Mouse (Mus musculus) erythroblast, embryonic 14.5 days (primary cell): ENCODE data around the gene Dlg5. TPM values are rescaled to one million over a fixed set of nuclear protein-coding genes. Genes with fewer than 3 reads are reported as not detected.

Experiments used
- H3K27me3 ChIP-seq: 2 replicates; pipeline ENCODE4 v1.6.1; 2012; ENCODE audit warnings: inconsistent platforms; ENCODE audit not compliant: control insufficient read depth
- H3K36me3 ChIP-seq: 2 replicates; pipeline ENCODE4 v1.6.1; 2012; ENCODE audit warnings: mild to moderate bottlenecking, inconsistent platforms; ENCODE audit not compliant: control insufficient read depth
- H3K4me1 ChIP-seq: 2 replicates; pipeline ENCODE4 v1.6.1; 2012; ENCODE audit warnings: inconsistent platforms; ENCODE audit not compliant: control insufficient read depth
- H3K4me3 ChIP-seq: replicated peaks from 2 replicates; pipeline ENCODE3; 2012; ENCODE audit warnings: moderate library complexity, mild to moderate bottlenecking, inconsistent platforms
- H3K9me3 ChIP-seq: 2 replicates; pipeline ENCODE4 v1.6.1; 2012; ENCODE audit warnings: low read length, inconsistent platforms, mixed read lengths; ENCODE audit not compliant: control insufficient read depth
- GATA1 ChIP-seq: IDR thresholded peaks from 2 replicates; pipeline ENCODE4 v1.6.1; 2012; ENCODE audit warnings: low read length, inconsistent platforms, mixed read lengths
- TAL1 ChIP-seq: IDR thresholded peaks from 3 replicates; pipeline ENCODE4 v1.6.1; 2012; ENCODE audit warnings: low read length, inconsistent platforms, mixed read lengths
- polyA plus RNA-seq: library from polyadenylated mRNA; stranded (reverse); fragments of >175 nt; gene quantifications from 2 replicates; pipeline ENCODE4 v1.2.3, GENCODE M21; 2012

The Dlg5 gene
- polyA plus RNA-seq, 1 experiment: 0.03 TPM

DNA sequence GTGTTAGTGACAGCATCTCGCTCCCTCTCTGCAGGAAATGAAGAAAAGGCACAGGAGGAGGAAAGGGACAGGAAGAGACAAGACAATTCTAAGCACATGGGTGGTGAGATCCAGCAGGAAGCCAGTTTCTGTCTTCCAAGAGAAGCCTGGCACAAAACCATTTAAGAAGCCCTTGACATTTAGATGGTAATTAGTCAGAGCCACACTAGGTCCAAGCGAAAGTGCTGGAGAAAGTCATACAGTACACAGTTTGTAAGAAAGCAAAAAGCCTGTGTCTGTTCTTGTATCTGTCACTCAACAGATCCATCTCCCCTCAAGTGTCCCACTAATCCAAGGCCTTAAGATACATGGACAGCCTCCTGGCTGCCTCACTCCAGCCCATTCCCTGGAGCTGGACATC, 3.7 kb downstream of the Dlg5 start:
- Histone ChIP-seq H3K9me3 (peaks cover 5% of the 10 kb centered on the region; the same call in 1 of the 2 replicates), H3K27me3 (peaks cover 60% of the 10 kb centered on the region), H3K4me1 (peaks cover 5% of the 10 kb centered on the region), H3K4me3 (no peak overlapping the region), H3K36me3 (no peaks in the 10 kb centered on the region)
- TF ChIP-seq TAL1: no peak
- TF ChIP-seq GATA1: no peak

DNA sequence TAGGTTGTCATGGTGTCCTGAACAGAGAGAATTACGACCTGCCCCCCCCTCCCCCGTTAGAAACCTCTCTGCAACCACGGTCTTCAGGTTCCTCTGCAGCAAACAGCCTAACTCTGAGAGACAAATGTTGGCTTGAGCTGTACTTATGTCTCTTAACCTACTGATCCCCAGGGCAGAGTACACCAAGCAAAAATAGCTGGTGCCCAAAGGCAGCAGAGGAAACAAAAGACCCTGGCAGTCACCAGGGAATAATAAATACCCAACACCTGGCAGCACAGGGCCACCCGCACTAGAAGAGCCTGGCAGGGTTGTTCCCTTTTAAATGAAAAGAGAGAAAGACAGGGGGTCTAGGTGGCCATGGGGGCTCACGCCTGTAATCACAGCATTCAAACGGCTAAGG, 4.9 kb downstream of the Dlg5 start:
- Histone ChIP-seq H3K4me1 (peaks cover 5% of the 10 kb centered on the region), H3K27me3 (peaks cover 48% of the 10 kb centered on the region)
- no peak for TF ChIP-seq GATA1
- TF ChIP-seq TAL1: no peak

DNA sequence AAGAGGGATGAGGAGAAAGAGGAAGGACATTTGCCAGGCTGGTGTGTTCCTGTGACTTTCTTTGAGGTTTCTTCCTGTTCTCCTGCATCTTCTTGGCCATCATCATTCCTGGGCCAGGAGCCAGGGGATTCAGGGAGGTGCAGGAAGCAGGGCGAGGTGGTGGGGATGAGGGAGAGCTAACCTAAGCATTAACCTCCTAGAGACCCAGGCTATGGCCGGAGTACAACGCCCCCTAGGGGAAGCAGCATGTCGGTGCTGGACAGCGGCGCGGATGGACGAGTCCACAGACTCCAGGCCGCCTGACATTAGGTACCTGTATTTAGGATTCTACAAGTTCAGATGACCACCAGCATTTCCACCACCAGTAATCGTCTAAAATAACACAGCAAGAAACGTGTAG, 6.1 kb downstream of the Dlg5 start:
- no peaks in the 10 kb centered on the region for H3K36me3 ChIP-seq
- H3K4me1 ChIP-seq: peaks cover 3% of the 10 kb centered on the region
- TF ChIP-seq TAL1 (no peak), GATA1 (no peak)
- H3K4me3 ChIP-seq: no peak overlapping the region
- H3K27me3 ChIP-seq: peaks cover 36% of the 10 kb centered on the region
- no peaks in the 10 kb centered on the region for H3K9me3 ChIP-seq

More for the DNA sequence above, 4.9 kb downstream of the Dlg5 start:
- no peak overlapping the region for H3K4me3 ChIP-seq
- peaks cover 5% of the 10 kb centered on the region; the same call in 1 of the 2 replicates for H3K9me3 ChIP-seq
- H3K36me3 ChIP-seq: no peaks in the 10 kb centered on the region

DNA sequence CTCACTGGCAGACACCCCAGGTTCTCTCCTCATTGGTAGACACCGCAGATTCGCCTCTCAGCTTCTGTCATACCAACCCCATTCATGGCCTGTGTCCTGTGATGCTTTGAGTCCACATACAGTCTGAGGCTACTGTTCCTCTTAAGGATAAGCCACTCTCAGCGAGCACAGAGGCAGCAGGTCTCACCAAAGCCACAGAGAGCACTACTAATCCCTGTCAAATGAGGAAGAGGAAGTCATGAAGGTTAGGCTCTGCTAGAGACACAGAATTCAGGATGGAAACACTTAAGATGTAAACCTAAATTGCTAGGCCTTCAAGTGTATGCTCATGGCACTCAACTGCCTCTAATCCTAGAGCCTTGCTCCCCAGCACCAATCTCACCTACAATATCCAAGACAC, 9.8 kb downstream of the Dlg5 start:
- TF ChIP-seq TAL1 (no peak), GATA1 (no peak)
- Histone ChIP-seq H3K9me3 (no peaks in the 10 kb centered on the region), H3K27me3 (peaks cover 3% of the 10 kb centered on the region; the same call in 1 of the 2 replicates), H3K4me1 (peaks cover 30% of the 10 kb centered on the region), H3K4me3 (no peak overlapping the region), H3K36me3 (no peaks in the 10 kb centered on the region)

DNA sequence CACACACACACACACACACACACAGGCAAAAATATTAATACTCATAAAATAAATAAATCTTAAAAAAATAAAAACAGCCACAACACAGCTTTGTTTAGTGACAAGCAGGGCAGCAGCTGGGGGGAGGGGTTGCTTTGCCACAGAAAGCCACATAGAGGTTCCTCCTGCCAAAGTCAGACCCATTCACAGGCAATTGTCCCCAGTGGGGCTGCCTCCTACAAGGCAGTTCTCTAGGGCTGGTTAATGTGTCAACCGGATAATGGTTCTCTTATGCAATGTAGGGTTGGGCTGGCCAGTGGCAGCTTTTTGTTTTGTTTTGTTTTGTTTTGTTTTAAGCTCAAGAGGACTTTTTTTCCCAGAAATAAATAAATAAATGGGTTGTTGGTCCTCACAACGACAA, 11.3 kb downstream of the Dlg5 start:
- H3K27me3 ChIP-seq: no peaks in the 10 kb centered on the region
- no peaks in the 10 kb centered on the region for H3K9me3 ChIP-seq
- no peak for TF ChIP-seq TAL1
- no peak for TF ChIP-seq GATA1
- peaks cover 30% of the 10 kb centered on the region for H3K4me1 ChIP-seq
- H3K4me3 ChIP-seq: no peak overlapping the region
- H3K36me3 ChIP-seq: no peaks in the 10 kb centered on the region

DNA sequence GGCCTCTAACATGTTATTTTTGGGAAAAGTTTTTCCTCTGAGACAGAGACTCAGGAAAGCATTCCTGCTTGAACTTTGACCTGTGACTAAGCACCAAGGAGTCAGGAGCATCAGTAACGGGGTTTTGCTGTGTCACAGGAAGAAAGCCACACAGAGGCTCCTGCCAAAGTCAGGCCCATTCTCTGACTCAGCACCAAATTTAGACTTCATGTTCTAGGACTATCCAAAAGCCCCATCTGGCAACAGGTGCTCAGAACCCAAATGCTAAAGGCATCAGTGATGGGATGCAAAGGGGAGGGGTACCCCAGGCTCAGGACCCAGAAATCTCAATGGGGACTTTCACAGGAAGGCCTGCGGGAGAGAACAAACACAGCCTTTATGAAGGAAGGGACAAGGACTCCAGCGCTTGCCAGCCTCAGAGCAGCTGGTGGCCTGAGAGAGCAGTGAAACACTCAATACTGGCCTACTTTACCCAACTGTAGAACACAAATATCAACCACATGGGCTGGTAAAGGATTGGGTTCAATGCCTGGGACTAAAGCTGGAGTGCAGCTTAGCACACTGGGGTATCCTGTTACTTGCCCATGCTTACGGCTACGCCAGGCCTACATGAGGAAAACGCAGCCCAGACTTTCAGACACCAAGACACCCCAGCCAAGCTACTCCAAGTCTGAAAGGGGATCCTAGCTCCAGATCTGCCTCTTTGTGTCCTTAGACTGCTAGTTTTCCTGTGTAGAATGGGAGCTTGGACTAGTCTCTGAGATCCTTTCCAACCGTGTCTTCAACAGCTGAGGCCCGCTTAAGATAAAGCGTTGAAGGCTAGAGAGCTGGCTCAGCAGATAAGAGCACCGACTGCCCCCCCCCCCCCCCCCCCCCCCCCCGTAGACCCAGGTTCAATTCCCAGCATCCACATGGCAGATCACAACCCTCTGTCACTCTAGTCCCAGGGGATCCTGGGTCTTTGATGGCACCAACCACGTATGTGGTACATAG, 12.8 kb downstream of the Dlg5 start:
- H3K4me3 ChIP-seq: no peak overlapping the region
- no peaks in the 10 kb centered on the region for H3K36me3 ChIP-seq
- TF ChIP-seq GATA1 (no peak), TAL1 (no peak)
- no peaks in the 10 kb centered on the region for H3K27me3 ChIP-seq
- peaks cover 39% of the 10 kb centered on the region for H3K4me1 ChIP-seq
- no peaks in the 10 kb centered on the region for H3K9me3 ChIP-seq

DNA sequence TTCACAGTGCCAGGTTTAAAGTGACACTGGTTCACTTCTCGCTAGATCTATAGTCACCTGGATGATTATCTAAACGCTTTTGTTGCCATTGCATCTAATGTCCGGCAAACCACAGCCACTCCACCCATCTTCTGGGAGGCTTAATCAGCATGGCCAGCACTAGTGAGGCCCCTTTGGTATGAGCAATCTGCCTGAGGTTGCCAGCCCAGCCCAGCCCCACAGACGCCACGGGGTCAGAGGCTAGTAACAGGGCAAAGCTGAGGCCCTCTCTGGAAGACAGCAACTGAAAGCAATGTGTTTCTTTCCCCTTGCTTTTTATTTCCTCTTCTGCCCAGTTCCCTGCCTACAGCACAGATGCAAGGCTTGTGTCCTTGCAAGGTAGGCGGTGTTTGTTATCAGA, 17.2 kb downstream of the Dlg5 start:
- peaks cover 33% of the 10 kb centered on the region for H3K4me1 ChIP-seq

DNA sequence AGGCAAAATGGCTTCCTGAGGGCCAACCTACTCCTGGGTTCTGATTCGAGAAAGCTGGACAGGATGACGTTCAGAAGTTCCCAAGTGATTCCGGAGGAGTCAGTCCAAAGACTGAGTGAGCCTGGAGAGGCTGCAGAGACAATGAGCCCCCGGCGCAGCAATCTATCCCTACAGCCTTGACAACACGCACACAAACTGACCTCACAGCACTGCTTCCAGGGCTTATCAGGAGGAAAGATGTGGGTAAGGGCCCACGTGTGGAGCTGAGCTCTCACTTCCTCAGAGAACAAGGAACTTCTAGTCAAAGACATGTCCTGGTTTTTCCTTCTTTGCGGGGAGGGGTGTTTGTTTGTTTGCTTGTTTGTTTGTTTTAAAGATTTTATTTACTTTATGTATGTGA, 18.7 kb downstream of the Dlg5 start:
- Histone ChIP-seq H3K4me3 (no peak overlapping the region), H3K4me1 (peaks cover 18% of the 10 kb centered on the region), H3K27me3 (no peaks in the 10 kb centered on the region; the same call in 1 of the 2 replicates), H3K36me3 (no peaks in the 10 kb centered on the region), H3K9me3 (no peaks in the 10 kb centered on the region)
- TF ChIP-seq GATA1: no peak
- TF ChIP-seq TAL1: no peak

More for the DNA sequence above, 17.2 kb downstream of the Dlg5 start:
- Histone ChIP-seq H3K9me3 (no peaks in the 10 kb centered on the region), H3K27me3 (no peaks in the 10 kb centered on the region; the same call in 1 of the 2 replicates), H3K4me3 (no peak overlapping the region), H3K36me3 (no peaks in the 10 kb centered on the region)
- TF ChIP-seq TAL1 (no peak), GATA1 (no peak)

DNA sequence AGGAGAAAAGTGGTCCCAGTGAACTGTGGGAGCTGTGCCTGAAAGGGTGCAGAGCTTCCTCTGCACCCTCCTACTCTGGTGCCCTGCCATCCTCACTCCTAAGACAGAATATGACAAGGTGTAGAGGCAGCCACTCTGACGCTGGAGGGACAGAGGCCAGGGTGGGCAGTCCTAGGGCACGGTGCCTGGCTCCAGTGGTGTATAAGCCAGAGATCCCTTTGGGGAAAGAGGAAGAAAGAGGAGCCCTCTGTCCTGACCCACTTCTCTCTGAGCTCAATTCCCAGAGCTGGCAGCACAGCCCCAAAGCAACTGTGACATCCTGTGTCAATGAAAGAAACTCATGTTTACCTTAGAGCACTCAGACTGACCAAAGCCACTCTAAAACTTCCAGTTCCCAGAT, 19.4 kb downstream of the Dlg5 start:
- peaks cover 12% of the 10 kb centered on the region for H3K4me1 ChIP-seq
- H3K9me3 ChIP-seq: no peaks in the 10 kb centered on the region
- no peaks in the 10 kb centered on the region for H3K36me3 ChIP-seq
- H3K4me3 ChIP-seq: no peak overlapping the region
- TF ChIP-seq TAL1 (no peak), GATA1 (no peak)
- no peaks in the 10 kb centered on the region; the same call in 1 of the 2 replicates for H3K27me3 ChIP-seq
